Mouse (Mus musculus) liver, embryonic 11.5 days (tissue): ENCODE data around the gene Gm5799. TPM values are rescaled to one million over a fixed set of nuclear protein-coding genes. Genes with fewer than 3 reads are reported as not detected.
"Not testable (repeated sequence)": the region's sequence is repeated elsewhere in the genome, so short reads cannot be mapped to it uniquely, and the experiment has no call there.

ENCODE experiments used
- ATAC-seq: fragments of 200-750 bp; cut with Nextera tagmentation; replicated peaks from 2 replicates; pipeline ENCODE4 v1.8.0; 2017; ENCODE audit warnings: moderate number of reproducible peaks, mild to moderate bottlenecking, moderate TSS enrichment, moderate library complexity; ENCODE audit not compliant: low FRiP score
- DNase-seq: peaks from one replicate; pipeline ENCODE4 v3.0.0-alpha.2; 2017; ENCODE audit warnings: low spot score
- H3K27ac ChIP-seq: fragments of 300-500 bp; sonication (generic); 2 replicates; pipeline ENCODE4 v1.5.1; 2014; ENCODE audit warnings: mild to moderate bottlenecking, low read depth, low read length, control low read depth
- H3K27me3 ChIP-seq: fragments of 300-500 bp; sonication (generic); replicated peaks from 2 replicates; pipeline ENCODE4 v1.6.1; 2014; ENCODE audit warnings: low read length, mixed read lengths; ENCODE audit not compliant: control insufficient read depth, insufficient read depth
- H3K36me3 ChIP-seq: fragments of 300-500 bp; sonication (generic); 2 replicates; pipeline ENCODE4 v1.6.1; 2014; ENCODE audit warnings: mild to moderate bottlenecking, low read length, moderate library complexity, mixed read lengths; ENCODE audit not compliant: control insufficient read depth, insufficient read depth
- H3K4me1 ChIP-seq: fragments of 300-500 bp; sonication (generic); replicated peaks from 2 replicates; pipeline ENCODE4 v1.6.1; 2014; ENCODE audit warnings: low read length, mixed read lengths; ENCODE audit not compliant: control insufficient read depth, insufficient read depth
- H3K4me2 ChIP-seq: fragments of 300-500 bp; sonication (generic); 2 replicates; pipeline ENCODE4 v1.6.1; 2014; ENCODE audit warnings: mild to moderate bottlenecking, control low read depth, moderate library complexity
- H3K4me3 ChIP-seq: fragments of 300-500 bp; sonication (generic); 2 replicates; pipeline ENCODE4 v1.5.1; 2014; ENCODE audit warnings: low read depth, low read length, control low read depth
- H3K9ac ChIP-seq: fragments of 300-500 bp; sonication (generic); 2 replicates; pipeline ENCODE4 v1.6.1; 2014; ENCODE audit warnings: low read depth, low read length, control low read depth
- H3K9me3 ChIP-seq: fragments of 300-500 bp; sonication (generic); 2 replicates; pipeline ENCODE4 v1.6.1; 2016; ENCODE audit warnings: low read length, inconsistent platforms, mixed read lengths; ENCODE audit not compliant: control insufficient read depth
- WGBS: fragments of 180-500 bp; shearing (Covaris S2); extraction: QIAGEN DNeasy Blood & Tissue Kit; methylation state at CpG from one replicate; pipeline ENCODE4 v1.1.7; 2014; 5-methylcytosine and 5-hydroxymethylcytosine counted together
- polyA plus RNA-seq: library from polyadenylated mRNA; unstranded; fragments of >200 nt; fragmentation: Nextera tagmentation; extraction: Ambion mirVana; gene quantifications from 2 replicates; pipeline ENCODE4 v1.2.1, GENCODE M21; 2014

Gene Gm5799
- not detected in 2 replicates for polyA plus RNA-seq

DNA sequence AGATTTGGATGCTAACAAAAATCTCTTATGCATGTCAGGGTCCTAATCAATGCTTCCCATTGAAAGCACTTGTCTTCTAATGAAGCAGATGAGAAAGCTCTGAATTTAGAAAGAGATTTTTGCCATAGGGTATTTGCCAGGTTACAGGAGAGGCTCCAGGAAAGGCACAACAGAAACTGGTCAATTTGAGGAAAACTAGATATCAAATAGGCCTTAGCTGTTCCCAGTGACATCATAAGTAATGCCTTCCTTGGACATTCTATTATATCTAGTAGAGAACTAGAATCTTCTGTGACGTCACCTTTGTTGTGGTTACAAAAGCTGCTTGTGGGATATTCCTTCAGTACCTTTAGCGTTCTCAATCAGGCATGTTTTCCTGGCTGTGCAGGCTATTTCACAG, at the start of gene Gm5799:
Gene Gm5799 (plus strand): TSS at position 301 of the 400 bp plus-strand sequence.
- H3K4me1 ChIP-seq, ATAC-seq, H3K9me3 ChIP-seq, DNase-seq, H3K36me3 ChIP-seq, H3K4me2 ChIP-seq, H3K27me3 ChIP-seq, H3K4me3 ChIP-seq, H3K9ac ChIP-seq, H3K27ac ChIP-seq: not testable (repeated sequence)
- WGBS: 67% methylated on average over 1 of the region's 2 CpGs

DNA sequence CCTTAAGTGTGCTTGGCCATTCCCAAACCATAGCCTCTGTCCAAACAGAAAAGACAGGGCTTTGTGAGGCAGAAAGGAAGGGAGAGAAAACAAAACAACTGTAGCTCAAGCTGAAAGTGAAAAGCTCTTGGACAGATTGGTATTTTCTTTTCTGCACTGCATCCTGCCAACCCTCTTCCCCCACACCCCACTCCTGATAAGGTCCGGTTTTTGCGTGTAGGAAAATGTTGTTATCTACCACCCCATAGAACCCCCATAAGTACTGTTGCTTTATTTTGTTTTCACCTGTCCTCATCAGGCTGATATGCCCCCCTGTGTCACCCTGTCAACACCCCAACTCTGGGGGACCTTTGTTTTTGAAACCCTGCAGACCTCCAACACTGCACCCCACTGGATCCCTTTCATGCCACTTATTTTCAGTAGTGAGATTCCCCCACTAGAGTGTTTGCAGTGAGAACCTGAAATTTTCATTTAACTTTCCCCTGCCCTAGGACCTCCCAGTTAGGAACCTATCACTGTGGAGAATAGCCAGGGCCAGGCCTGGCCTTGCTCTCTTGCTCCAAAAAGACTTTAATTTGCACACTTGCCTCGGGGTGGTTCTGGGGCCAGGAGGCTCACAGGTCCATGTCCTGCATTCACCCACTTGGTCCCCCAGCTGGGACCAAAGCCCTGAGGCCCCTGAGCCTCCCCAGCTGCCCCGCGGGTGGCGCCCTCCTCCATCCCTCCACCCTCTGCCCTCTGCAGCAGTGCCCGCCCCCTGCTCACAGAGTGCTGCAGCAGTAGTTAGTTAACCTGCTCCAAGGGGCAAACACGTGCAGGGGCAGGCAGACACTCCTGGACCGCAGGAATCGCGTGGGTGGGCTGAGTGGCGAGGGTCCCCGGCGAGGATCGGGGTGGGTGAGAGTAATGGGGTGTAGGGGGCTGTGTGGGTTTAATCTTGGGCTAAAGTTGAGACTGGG, 12.0 kb upstream of the Gm5799 start:
- not testable (repeated sequence) for H3K27ac ChIP-seq, ATAC-seq, H3K4me3 ChIP-seq, DNase-seq, H3K4me2 ChIP-seq, H3K27me3 ChIP-seq, H3K9ac ChIP-seq, H3K36me3 ChIP-seq, H3K9me3 ChIP-seq, H3K4me1 ChIP-seq
- 21% methylated on average over 5 of the region's 15 CpGs for WGBS

DNA sequence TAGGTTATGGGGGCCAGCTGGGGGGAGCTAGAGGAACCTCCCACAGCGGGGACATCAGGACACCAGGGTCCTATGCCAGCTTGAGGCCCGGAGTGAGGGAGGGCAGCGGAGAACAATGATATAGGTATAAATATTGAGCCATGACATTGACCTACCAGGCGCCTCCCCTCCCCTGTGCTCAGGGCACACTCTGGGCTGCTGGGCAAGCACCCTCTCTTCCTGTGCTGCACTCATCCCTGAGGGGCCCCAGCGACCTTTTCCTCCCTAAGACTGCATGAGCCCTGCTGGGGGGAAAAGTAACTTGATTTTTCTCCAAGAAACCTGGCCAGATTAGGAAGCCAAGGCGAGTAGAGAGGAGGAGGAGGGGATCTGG, 11.4 kb upstream of the Gm5799 start:
- WGBS: no CpG with 5 or more reads among the region's 6 CpGs
- H3K36me3 ChIP-seq, H3K4me1 ChIP-seq, H3K4me3 ChIP-seq, H3K27me3 ChIP-seq, ATAC-seq, H3K9ac ChIP-seq, DNase-seq, H3K27ac ChIP-seq, H3K9me3 ChIP-seq, H3K4me2 ChIP-seq: not testable (repeated sequence)

DNA sequence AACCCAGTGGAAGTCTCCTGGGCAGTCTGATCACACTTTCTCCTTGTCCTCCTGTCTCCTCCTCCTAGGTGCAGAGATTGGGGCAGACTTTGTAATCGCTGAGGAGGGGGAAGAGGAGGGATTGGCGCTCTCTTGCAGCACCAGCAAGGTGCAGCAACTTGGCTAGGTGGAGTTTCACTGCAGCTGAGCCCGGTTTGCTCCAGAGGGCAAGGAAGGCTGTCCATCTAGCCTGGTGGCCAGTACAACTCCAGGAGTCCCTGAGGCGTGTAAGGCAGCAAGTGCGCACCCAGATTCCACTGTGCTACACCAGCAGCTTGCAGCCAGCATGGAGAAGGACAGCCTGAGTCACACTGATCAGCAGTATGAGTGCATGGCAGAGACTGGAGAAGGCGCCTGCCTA, 11.0 kb upstream of the Gm5799 start:
- not testable (repeated sequence) for H3K4me1 ChIP-seq, H3K27ac ChIP-seq, H3K9ac ChIP-seq, H3K4me3 ChIP-seq, DNase-seq, ATAC-seq, H3K9me3 ChIP-seq, H3K36me3 ChIP-seq, H3K4me2 ChIP-seq, H3K27me3 ChIP-seq
- WGBS: 30% methylated on average over 4 of the region's 6 CpGs

DNA sequence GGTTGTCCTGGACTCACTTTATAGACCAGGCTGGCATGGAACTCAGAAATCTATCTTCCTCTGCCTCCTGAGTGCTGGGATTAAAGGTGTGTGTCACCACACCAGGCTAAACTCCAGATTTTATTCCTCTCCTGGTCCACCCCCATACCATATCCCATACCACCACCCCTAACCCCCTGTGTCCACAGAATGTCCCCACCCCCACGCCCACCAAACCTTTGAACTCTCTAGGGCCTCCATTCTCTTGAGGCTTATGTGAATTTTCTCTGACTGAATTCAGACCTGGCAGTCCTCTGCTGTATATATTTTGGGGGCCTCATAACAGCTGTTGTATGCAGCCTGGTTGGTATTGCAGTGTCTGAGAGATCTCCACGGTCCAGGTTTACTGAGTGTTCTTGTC, 5.2 kb upstream of the Gm5799 start:
- not testable (repeated sequence) for H3K9ac ChIP-seq, H3K4me1 ChIP-seq, H3K27ac ChIP-seq, ATAC-seq, H3K9me3 ChIP-seq, H3K4me2 ChIP-seq, DNase-seq, H3K36me3 ChIP-seq, H3K27me3 ChIP-seq, H3K4me3 ChIP-seq
- WGBS: 65% methylated on average over 2 of the region's 2 CpGs

DNA sequence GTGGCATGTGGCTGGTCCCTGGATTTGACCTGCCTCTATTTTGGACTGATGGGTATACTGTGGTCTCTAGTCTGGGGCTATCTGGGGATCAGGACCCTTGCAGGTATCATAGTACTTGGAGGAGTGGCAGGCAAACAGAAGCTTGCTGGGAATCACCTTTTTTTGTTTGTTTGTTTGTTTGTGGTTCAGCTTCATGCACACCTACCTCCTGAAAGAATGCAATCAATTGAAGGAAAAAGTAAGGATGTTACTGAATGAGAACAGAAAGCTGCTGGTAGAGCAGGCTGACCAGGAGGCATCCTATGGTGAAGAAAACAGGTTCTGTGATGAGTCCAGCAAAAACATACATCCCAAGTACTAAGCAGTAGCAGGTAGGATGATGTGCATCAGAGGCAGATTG, 2.9 kb downstream of the Gm5799 start:
- H3K4me3 ChIP-seq, H3K9ac ChIP-seq, H3K4me2 ChIP-seq, H3K4me1 ChIP-seq, DNase-seq, H3K36me3 ChIP-seq, ATAC-seq, H3K27ac ChIP-seq, H3K27me3 ChIP-seq, H3K9me3 ChIP-seq: not testable (repeated sequence)

DNA sequence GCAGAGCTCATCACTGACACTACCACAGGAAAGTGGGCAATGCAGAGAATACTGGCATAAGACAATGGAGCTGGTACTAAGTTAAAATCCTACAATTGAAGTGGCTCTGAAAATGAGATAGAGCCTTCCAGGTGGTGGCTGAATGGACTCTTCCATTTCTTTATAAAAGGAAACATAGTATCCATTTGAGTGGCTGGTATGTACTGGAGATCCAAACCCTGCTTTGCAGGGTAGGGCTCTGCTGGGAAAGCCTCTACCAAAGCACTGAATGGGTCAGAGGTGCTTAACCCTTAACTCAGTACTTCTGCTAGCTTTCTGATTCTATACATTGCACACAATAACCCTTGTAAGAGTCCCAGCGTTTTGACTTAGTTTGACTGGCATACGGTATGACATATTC, 8.9 kb downstream of the Gm5799 start:
- H3K4me2 ChIP-seq, H3K9me3 ChIP-seq, H3K9ac ChIP-seq, H3K27me3 ChIP-seq, DNase-seq, H3K4me1 ChIP-seq, H3K36me3 ChIP-seq, ATAC-seq, H3K4me3 ChIP-seq, H3K27ac ChIP-seq: not testable (repeated sequence)
- WGBS: 86% methylated on average over 2 of the region's 2 CpGs

DNA sequence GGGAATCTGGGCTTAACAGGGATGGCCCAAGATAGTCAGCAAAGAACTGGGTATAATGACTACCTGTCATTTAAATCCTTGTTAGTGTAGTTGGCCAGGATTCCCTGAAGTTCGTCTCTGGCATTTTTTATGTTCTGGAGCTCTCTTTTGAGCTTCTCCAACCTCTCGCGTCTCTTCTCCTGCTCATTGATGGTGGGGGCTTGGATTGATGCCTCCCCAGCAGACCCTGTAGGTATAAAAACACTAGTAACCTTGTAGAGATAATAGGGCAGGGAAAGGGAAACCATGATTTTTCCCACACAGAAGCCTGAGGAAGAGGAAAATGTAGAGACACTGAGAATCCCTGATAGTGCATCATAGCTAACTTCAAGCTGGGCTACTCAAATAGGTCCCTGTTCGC, 34.6 kb downstream of the Gm5799 start:
- not testable (repeated sequence) for H3K4me2 ChIP-seq, H3K4me1 ChIP-seq, H3K9me3 ChIP-seq, H3K36me3 ChIP-seq, ATAC-seq, H3K9ac ChIP-seq, H3K27ac ChIP-seq, DNase-seq, H3K4me3 ChIP-seq, H3K27me3 ChIP-seq
- WGBS: 72% methylated on average over 4 of the region's 4 CpGs

DNA sequence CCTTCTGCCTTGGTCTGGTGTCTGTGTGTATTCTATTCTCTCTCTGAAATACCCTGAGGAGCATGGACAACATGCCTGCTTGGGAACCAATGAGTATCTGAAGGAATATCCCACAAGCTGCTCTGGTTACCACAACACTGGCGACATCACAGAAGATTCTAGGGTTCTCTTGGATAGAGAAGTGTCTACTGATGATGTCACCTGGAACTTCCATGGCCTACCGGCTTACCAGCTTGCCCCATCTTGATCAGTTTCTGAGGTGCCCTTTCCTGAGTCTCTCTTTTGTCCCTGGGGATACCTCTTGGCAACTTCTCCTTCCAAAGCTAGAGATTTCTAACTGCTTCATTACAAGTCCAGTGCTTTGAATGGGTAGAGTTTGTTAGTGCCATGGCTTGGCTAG, 35.7 kb downstream of the Gm5799 start, which contains the start of gene Gm17654:
Gene Gm17654 (minus strand): TSS at position 101 of the 400 bp plus-strand sequence.
- not testable (repeated sequence) for H3K4me2 ChIP-seq, H3K9ac ChIP-seq, H3K27ac ChIP-seq, H3K27me3 ChIP-seq, H3K4me3 ChIP-seq, H3K9me3 ChIP-seq, H3K4me1 ChIP-seq, DNase-seq, H3K36me3 ChIP-seq, ATAC-seq
- 83% methylated on average over 1 of the region's 2 CpGs for WGBS
